Mouse (Mus musculus) lung, postnatal 0 days (tissue): Measurements from ENCODE around the gene Faap100.

Source experiments
- CTCF ChIP-seq: IDR thresholded peaks from 2 replicates; pipeline ENCODE4 v1.5.1; 2016; ENCODE audit warnings: antibody characterized with exemption, mild to moderate bottlenecking
- EP300 ChIP-seq: IDR thresholded peaks from 2 replicates; pipeline ENCODE4 v1.6.1; 2016; ENCODE audit warnings: antibody characterized with exemption, mild to moderate bottlenecking, control low read depth

DNA sequence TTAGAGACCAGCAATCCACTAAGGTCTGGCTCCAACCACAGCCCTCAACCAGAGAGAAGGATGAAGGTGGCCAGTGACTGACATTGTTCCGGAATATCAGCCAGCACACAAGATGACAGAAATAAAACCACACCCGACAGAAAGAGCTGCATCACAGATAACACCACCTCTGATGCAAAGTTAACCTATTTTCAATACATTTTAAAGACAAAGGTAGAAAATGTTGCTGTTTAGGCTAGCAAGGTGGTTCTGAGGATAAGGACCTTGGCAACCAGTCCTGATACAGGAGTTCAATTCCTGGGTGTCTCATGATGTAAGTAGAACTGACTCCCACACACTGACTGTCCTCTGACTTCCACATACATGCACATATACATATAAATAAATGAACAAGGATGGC is 20.8 kb upstream of the Faap100 start:
- no peak for TF ChIP-seq CTCF
- TF ChIP-seq EP300 = no peak
